Mouse (Mus musculus) testis, postnatal 10 days (tissue): ENCODE results near the gene Nos2.
"Not testable (repeated sequence)": the region's sequence is repeated elsewhere in the genome, so short reads cannot be mapped to it uniquely, and the experiment has no call there.

Source experiments
- DNase-seq: peaks from one replicate; pipeline ENCODE4 v3.0.0; 2021; ENCODE audit warnings: low spot score

Gene Nos2

DNA sequence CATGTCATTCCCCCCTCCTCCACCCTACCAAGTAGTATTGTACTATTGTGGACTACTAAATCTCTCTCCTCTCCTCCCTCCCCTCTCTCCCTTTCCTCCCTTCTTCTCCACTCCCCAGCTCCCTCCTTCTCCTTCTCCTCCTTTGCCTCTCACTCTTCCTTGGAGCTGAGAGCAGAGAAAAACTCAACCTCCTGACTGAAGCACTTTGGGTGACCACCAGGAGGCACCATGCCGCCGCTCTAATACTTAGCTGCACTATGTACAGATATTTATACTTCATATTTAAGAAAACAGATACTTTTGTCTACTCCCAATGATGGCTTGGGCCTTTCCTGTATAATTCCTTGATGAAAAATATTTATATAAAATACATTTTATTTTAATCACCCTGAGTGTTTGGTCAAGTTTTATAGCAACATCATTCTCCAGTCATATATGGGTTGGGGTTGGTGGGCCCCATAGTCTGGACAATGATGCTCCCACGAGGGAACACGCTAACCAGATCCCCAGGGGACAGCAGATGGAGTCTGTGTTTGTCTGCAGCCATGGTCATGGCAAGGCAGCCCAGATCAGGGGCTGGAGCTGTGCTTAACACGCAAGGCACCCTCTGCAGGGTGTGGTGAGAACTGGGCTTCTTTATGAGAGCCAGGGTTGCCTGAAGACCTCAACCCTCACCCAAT is 39.4 kb downstream of the Nos2 start:
- peak; percentile 76 for DNase-seq

- no peak for DNase-seq
Measured at GRCm38 (mm10) chr11:78961221-78961620, 40.6 kb downstream of the Nos2 start.

GRCm38 (mm10) chr11:78967371-78967770 is 46.8 kb downstream of the Nos2 start:
- DNase-seq = peak; percentile 71

GRCm38 (mm10) chr11:78968121-78968520 is 47.5 kb downstream of the Nos2 start:
- no peak for DNase-seq

GRCm38 (mm10) chr11:78971096-78971495 is 50.5 kb downstream of the Nos2 start:
- DNase-seq = no peak

DNA sequence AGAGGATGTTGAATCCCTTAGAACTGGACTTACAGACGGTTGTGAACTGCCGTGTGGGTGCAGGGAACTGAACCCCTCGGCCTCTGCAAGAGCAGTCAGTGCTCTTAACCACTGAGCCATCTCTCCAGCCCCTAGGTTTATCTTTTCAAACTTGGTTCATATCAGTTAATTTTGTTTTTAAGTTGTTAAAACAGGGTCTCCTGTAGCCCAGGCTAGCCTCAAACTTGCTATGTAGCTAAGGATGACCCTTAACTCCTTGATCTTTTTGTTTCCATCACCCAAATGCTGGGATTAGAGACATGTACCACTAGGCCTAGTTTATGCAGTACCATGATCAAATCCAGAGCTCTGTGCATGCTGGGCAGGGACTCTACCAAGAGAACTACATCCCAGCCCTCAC is 51.2 kb downstream of the Nos2 start:
- DNase-seq = no peak

- no peak for DNase-seq
Measured at GRCm38 (mm10) chr11:78972328-78972727, 51.7 kb downstream of the Nos2 start.

GRCm38 (mm10) chr11:78972811-78973351 is 52.3 kb downstream of the Nos2 start:
- DNase-seq = no peak

GRCm38 (mm10) chr11:78973381-78974150 is 53.0 kb downstream of the Nos2 start:
- DNase-seq = no peak

DNA sequence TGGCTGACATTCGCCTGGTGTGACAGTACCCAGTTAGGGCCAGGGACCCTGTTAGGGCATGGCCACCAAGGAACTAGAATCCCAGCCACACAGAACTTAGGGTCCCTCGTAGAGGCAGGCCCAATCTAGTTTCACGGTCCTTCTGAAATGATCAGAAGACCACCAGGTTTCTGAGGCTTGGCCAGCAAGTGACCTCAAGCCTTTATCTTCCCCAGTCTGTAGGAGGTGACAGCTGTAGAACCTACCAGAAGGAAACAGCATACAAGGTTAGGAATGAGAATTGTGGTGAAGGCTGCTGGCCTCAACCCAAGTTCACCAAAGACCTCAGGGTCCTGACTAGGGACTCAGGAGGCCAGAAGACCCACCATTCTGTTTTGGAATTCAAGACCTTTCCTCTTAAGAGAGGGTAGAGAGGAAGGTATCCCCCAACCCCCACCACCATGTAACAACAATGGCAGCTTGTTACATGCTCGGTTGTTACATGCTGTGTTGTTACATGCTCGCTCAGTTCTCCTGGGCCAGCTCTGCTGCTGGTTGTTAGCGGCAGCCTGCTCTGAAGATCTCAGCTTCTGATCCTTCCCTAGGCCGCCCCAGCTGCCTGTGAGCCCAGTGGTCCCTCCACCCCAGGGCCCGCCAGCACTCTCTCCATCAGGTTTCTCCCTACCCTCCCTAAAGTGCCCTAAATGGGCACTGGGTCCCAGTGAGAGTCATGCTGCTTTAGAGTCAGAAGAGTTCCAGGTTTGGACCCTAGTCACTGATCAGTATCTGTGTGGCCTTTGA is 56.3 kb downstream of the Nos2 start:
- DNase-seq = no peak

GRCm38 (mm10) chr11:78978176-78979019 is 57.8 kb downstream of the Nos2 start:
- no peak for DNase-seq

DNA sequence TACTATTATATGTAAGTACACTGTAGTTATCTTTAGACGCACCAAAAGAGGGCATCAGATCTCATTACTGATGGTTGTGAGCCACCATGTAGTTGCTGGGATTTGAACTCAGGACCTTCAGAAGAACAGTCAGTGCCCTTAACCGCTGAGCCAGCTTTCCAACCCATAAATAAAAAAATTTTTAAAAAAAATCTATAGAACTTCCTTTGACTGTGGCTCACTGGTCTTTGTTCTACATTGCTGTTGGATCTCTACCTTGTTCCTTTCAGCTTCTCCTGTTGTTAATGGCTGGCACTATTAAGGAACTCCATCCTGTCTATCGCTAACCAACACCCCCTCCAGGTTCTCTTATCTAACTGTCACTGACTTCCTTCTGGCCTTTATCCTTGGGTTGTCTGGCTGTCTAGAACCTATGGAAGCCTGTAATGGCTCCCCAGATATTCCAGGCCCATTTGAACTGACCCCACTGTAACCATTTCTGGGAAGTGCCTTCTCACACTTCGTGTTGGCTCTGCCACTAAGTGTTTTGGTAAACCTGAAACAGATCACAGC is 59.6 kb downstream of the Nos2 start:
- DNase-seq = no peak

GRCm38 (mm10) chr11:78982042-78982441 is 61.5 kb downstream of the Nos2 start:
- DNase-seq = no peak

GRCm38 (mm10) chr11:78982513-78983291 is 62.1 kb downstream of the Nos2 start:
- DNase-seq = no peak

- DNase-seq = no peak
Measured at GRCm38 (mm10) chr11:78983539-78983938, 63.0 kb downstream of the Nos2 start.

GRCm38 (mm10) chr11:78984483-78985177 is 64.0 kb downstream of the Nos2 start, which contains the start of gene Lgals9:
Gene Lgals9 (minus strand): TSS chr11:78984946.
- DNase-seq = peak; percentile 71

GRCm38 (mm10) chr11:78985505-78985904 is 64.9 kb downstream of the Nos2 start:
- no peak for DNase-seq

DNA sequence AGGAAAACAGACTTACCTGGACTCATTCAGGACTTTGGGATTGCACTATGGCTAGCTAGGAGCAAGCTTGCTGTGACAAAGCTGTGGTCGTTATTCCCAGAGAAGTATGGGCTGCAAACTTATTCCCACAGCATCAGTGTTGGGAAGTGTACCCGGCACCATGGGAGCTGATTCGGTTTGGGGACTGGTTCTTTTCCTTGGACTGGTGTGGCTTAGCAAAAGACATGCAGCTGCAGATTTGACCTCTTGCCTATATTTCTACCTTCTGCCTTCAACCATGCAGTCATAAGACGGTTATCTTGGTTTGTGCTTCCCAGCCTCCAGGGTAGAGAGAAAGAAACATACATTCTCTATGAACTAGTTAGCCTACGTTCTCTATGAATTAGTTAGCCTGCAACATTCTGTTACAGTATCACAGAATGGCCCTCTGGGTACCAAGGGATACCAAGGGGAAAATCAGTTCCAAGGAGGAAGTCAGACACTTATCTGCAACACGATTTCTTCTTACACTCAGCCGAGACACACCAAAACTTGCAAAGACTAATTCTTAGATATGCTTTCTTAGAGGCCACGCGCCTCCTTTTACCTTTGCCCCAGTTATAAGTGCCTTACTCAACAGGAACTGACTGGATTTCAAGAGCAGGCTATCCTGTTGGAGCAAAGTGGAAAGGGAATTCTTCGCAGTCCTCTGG is 65.9 kb downstream of the Nos2 start:
- no peak for DNase-seq

DNA sequence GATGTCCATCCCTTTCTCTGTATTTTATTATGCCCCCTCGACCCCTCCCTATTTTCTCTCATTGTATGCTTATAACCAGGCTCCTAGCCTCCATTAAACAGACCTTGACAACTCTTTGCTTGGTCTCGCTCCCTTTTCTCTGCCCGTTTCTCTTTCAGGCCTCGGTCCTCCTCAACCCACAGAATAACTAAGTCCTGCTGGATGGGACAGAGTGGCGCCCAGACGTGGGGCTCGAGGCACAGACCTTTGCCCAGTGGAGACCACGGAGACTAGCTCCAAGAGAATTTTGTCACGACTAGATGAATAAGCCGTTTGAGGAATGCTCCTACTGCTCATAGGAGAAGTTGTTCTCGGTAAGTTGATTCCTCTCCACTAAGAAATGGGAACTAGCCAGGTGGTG is 68.6 kb downstream of the Nos2 start:
- not testable (repeated sequence) for DNase-seq
